Mouse (Mus musculus): ENCODE measurements around the gene Zfp64.

The Zfp64 gene

DNA sequence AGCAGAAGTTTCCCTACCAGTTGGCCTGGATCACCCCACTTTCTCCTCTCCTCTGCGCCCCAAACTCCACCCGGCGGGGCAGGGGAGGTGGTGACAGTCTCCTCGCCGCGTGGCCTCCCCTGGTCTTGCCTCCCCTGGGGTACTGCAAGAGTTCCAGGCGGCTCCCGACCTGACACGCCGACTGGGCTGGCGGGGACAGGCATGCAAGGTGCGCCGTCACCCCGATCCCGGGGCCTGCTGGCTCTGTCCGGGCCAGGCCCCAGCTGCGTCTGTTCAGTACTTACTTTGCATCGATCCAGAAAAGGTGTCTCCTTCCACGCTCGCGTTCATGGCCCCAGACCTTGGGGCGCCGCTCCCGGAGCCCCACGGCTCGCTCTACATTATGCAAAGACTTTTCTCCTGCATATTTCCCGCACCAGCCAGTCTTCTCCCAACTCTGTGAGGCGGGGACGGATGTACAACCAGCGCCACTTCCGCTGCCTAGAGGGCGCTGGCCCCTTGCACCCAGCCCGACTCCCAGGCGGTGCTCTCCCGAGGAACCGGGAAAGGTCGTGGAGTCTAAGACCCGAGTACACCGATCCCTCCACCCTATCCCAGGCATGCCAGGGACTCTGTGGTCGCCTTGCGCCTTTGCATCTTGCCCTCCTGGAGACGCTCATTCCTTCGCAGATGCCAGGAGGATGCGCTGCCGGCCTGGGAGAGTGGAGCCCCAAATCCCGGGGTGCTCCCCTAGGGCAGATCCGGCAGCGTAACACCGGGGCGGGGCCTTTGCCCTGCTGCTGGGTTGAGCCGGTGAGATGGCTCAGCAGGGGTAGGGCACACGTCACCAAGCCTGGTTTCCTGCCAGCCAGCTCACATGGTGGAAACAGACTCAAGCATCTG, at the start of gene Zfp64:
Gene Zfp64 (minus strand): TSS at position 753 of the 882 bp plus-strand sequence.
- DNase-seq = peak; percentile 89

DNA sequence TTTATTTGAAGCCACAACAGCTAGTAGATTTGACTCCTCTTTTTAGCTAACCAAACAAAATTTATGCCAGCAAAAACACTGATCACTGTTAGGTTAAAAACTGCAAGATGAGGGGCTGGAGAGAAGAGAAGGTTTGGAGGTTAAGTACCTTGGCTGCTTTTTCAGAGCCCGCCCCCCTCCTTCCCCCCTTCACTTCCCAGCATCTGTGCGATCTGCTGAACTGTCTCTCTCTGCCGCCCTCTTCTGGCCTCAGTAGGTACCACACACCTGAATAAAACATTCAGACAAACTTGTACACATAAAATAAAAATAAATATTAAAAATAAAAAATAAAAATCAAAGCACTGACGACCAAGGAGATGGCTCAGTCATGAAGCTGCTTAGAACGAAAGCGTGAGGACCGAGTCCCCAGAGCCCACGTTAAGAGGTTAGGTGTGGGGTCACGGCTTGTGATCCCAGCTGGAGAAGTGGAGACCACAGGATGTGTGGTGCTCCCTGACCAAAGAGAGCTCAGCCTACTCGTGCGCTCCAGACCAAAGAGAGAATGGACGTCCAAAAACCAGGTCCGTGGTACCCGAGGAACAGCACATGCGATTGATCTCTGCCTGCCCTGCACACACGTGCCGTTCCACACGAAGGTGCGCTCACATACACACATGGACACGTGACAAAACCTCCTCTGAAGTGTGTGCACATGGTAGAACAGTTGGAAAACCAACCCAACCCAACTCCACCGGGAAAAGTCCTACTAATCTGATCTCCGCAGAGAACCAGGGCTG, 37.4 kb upstream of the Zfp64 start:
- no peak for DNase-seq

DNA sequence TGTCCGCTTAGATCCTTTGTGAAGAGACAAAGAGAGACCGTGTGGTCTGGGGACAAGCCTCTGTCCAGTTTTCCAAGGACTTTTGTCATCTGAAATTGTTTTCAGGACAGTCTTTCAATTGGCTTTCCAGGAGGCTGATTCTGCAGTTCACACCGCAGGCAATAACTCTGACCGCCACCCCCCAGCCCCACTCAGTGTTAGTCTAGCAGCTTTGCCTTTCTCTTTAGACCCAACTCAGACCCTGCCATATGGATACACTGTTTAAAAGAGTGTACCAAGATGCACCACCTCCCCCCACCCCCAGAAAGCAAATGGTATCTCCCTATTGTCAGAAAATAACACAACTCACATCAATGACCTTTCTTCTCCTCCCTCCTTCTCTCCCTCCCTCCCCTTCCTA, 35.6 kb upstream of the Zfp64 start:
- no peak for DNase-seq

DNA sequence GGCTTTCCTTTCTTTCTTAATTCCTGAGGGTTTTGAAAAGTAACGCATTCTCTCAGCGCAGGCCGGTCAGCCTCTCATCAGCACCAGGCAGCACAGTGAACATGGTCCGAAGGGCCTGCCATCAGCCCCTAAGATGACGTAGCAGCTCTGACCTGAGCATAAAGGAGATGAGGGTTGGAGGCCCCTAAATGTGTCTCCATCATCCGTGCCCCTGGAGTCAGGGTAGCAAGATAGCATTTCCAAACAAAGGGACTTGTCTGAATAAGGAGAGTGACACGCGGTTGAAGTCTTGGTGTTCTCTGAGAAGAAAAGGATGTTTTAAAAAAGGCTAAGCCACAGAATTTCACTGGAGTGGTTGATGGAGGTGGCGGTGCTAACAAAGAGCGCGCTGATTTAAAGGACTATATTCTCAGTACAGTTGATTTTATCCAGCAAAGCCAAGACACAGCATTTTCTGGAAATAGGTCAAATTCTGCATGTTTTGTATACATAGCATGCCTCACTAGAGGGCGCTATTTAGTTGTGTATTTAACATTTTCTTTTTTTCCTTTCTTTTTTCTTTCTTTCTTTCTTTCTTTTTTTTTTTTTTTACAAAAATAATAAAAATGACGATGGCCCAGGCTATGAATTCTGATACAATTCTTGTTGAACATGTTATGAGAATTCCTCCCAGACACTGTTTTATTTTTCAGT, 34.8 kb upstream of the Zfp64 start:
- DNase-seq = no peak

DNA sequence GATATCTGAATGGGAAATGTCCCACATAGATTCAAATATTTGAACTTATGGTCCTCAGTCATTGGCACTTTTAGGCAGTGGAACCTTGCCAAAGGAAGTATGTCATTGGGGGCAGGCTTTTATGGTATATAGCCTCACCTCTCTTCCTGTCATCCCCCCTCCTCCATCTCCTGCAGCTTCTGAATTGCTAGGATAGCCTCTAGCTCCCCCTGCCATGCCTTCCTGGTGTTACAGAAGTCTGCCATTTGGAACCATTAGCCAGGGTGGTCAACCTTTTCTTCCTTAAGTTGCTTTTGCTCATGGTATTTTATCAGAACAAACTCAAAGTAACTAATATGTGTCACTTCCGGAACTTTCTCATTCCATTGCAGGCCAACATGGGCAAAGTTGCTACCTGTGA, 32.7 kb upstream of the Zfp64 start:
- no peak for DNase-seq

DNA sequence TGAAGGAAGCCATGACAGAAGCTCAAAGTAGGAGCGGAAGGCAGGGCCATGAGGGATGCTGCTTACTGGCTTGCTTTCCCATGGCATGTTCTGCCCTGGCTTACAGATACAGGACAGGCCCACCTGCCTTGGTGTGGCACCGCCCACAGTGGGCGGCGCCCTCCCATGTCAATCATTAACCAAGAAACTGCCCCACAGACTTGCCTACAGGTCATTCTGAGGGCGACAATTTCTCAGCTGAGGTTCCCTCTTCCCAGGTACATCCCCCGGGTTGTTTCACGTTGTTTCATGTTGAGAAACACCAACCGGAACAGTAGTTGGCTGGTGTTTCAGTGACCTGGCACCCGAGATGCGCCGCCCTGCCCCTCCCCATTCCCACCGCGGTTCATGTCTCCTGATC, 32.0 kb upstream of the Zfp64 start:
- no peak for DNase-seq

DNA sequence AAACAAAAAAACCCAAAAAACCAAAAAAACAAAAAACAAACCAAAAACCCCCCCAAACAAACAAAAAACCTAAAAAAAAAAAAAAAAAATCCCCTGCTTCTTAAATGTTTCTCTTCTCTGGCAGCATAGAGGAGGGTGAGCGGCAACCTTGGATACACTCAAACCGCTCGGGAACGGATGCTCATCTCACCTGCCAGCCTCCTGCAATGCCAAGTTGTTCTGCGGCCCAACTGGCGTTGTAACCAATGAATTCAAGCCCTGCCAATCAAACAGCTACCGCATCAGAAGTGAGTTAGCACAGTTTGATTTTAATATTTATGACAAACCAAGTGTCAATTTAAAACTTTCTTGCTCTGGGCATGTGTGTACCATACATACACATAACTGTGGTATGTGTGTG, 26.6 kb upstream of the Zfp64 start:
- no peak for DNase-seq

DNA sequence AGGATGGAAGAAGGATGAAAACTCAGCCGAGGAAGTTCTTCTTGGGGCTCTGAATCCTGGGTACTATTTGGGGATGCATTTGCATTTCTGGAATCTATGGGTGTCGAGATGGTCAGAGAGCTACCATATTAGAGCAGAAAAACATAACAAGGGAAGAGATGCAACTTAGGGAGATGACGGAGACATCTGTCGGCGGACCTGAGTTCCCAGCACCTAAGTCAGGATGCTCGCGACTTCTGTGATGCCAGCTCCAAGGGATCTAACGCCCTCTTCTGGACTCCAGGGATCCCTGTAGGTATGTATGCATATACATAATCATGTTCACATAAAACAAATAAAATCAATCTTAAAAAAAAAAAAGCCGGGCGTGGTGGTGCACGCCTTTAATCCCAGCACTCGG, 26.1 kb upstream of the Zfp64 start:
- DNase-seq = no peak

DNA sequence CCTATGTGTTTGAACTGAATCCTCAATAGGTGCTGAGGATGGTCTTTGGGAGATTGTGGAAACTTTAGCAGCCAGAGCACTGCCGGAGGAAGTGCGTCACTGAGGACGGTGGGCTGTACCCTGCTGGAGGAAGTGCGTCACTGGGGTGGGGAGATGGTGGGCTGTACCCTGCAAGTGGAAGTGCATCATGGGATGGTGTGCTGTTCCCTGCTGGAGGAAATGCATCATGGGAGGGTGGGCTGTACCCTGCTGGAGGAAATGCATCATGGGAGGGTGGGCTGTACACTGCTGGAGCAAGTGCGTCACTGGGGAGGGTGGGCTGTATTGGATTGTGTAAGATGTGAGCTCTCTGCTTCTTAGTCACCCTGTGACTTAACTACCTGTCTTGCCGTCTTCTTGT, 25.5 kb upstream of the Zfp64 start:
- peak; percentile 86 for DNase-seq

DNA sequence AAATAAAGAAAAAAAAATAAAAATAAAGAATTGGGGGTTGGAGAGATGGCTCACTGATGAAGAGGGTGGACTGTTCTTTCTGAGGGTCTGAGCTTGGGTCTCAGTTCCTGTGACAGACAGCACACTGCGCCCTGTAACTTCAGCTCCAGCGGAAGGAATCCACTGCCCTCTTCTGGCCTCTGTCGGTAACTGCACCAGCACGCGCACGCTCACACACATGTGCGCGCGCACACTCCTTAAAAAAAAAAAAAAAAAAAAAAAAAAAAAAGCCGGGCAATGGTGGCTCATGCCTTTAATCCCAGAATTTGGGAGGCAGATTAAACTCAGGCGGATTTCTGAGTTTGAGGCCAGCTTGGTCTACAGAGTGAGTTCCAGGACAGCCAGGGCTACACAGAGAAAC, 24.4 kb upstream of the Zfp64 start:
- no peak for DNase-seq

DNA sequence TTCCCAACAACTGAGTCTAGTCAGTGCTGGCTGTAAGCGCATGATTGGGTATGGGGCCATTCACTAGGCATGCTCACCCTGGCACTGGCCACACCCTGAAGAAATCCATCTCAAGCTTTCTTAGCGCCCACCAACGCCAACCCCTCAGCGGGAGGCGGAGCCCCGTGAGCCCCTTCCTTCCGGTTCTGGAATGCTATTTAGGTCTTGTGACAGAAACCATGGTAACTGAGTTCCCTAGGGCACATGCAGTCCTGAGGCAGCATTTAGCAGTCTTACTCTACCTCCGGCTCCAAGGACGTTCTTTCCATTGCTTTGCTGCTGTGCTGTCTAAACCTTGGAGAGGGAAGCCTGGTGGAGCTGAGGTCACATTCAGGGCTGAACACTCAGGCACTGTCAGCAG, 22.6 kb upstream of the Zfp64 start:
- DNase-seq = no peak

DNA sequence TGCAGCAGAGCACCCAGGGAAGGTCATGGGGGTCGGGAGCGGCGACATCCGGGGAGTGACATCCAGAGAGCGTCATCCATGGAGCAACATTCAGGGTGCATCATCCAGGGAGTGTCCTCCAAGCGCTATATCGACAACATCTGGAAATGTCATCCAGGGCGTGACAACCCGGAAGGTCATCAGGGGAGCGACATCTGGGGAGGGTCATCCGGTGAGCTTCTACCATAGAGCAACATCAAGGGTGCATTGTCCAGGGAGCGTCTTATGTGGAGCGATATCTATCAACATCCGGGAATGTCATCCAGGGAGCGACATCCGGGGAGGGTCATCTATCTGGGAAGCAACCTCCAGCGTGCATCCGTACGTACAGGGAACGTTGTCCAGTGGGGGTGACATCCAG, 14.7 kb upstream of the Zfp64 start:
- no peak for DNase-seq

DNA sequence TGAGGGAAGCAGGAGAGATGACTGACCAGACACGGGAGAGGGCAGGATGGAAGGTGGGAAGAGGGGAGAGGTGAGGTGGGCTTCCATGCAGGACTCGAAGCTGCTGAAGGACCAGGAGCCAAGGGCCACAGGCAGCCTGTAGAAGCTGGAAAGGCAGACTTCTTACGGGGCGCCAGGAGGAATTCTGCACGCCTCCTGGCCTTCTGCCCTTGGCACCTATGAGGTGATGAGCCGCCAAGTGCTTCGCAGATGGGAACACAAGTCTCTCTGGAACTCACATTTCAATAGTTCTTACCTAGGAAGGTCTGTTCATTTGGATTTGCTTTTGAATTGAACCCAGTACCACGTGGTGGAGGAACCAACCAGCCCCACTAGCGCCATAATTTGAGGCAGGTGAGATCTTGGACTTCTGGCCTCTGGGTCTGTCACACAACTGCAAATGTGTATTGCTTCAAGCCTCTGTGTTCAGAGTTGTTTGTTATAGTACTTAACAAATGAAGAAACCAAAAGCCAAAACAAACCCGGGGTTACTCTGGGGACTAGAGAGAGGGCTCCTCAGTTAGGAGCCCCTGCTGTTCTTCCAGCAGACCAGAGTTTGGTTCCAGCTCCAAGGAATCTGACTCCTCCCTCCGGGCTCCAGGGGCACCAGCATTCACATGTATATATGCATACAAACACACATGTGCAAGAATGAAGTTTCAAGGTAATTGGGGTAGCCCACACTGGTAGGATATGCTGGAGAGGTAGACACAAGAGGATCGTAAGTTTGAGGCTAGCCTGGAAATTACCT, 12.9 kb upstream of the Zfp64 start:
- no peak for DNase-seq

DNA sequence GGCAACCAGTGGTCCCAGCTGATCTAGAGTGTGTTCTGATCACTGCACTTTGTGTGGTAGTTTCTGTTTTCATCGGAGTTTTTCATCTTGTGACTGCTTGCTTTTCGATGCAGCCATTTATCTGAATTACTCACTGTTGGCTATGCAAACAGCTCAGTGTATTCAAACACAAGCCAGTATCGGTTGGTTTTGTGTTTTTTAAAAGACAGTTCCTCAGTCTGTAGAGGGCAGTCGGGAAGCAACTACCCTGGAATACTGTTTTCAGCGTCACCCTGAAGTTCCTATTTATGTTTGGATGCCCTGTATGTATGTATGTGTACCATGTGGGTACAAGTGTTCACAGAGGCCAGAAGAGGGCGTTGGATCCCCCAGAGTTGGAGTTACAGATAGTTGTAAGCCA, 11.1 kb upstream of the Zfp64 start:
- DNase-seq = no peak

DNA sequence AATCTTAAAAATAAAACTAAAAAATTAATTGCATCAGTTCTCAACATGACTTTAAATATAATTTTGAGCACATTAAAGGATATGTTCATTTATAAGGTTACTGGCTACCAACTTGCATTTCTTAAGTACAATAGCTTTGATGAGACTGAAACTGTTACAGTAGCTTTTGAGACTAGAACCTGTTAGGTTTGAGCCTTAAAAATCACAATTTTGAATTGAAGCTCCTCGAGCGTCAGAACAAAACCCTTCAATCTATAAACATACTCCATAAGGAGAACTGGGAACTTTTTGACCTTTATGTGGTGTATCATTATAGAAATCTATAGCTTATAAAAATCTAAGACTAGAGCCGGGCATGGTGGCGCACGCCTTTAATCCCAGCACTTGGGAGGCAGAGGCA, 9.5 kb upstream of the Zfp64 start:
- no peak for DNase-seq

DNA sequence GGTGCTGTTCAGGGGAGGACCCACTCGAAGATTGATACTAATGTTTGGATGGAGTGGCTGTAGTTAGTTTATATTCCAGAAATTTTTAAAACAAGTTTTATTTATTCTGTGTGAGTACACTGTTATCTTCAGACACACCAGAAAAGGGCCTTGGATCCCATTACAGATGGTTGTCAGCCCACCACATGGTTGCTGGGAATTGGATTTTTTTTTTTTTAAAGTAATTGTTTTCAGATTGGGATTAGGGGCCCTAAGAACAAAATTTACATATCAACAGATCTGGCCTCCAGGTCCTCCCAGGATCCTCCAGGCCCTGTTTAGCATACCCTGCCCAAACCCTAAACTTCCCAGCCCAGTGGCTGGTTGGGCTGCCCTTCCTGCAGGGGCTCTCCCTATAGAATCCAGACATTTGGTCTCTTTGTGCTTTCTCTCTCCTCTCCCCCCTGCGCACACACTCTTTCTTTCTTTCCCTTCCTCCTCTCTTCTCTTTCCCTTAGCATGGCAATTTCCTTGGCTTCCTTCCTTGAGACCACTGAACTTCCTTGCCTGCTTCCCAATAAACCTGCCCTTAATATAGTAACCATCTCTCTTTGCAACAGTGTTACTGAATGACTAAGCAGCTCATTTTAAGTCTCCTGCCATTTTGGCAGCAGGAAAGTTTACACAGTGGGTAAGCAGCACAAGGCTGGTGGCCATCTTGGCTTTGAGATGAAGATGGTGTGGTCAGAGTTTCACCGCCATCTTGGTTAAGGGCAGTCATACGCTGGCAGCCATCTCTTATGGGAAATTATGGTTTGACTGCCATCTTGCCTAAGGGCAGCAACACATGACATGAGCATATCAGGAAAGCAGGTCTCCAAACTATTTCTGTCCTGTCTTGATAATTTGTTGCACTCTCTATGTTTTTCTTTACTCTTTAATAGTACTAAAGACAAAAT, 6.6 kb upstream of the Zfp64 start:
- no peak for DNase-seq

DNA sequence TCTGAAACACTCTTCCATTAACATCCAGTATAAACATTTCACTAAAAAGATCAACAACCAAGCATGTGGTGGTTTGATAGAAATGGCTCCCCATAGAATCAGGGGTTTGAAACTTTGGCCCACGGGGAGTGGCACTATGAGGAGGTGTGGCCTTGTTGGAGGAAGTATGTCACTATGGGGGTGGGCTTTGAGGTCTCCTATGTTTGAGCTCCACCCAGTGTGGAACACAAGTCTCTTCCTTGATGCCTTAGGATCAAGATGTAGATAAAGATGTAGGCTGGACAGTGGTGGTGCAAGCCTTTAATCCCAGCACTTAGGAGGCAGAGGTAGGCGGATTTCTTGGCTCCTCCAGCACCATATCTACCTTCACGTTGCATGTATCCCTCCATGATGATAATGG, 5.4 kb upstream of the Zfp64 start:
- DNase-seq = no peak

DNA sequence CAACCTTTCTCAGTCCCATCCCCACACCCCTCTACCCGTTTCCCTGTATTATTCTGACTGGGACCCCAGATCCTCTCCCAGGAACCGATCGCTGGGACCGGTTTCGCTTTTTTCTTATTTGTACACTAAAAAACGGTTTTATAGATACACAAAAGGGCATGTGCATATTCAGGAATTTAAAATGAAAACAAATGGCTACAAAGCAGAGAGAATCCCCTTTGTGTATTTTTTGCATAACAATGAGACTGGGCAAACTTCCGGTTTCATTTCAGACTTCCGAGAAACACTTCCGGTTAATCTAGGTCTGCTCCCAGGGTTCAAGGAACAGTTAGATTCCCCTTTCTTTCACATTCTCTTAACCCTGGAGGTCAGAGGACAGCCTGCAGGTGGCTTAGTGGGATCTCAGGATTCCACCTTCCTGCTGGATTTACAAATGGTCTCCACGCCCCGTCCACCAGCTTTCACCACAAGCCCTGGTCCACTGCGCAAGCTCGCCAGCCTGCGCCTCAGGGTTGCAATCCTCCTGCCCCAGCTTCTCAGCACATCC, 4.0 kb upstream of the Zfp64 start:
- no peak for DNase-seq

DNA sequence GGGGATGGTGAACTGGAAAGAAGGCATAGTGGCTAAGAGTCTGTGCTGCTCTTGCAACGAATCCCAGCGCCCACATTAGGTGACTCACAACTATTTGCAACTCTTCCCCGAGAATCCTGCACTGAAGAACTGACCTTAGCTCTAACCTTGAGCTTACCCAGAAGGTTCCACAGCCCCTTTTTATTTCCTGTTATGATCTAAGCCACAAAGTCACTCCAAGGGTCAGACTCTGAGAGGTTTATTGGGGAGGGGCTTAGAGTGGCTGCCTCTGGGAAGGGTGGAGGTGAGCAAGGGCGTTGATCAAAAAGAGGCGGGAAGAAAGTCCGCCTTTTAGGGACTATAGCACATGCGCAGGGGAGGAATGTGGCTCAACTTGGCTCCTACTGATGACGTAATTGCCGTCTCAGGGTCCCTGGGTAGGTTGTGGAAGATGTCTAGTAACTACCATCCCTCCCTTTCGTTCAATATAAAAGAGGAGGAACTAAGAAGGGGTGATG, 511 bp upstream of the Zfp64 start:
- no peak for DNase-seq

DNA sequence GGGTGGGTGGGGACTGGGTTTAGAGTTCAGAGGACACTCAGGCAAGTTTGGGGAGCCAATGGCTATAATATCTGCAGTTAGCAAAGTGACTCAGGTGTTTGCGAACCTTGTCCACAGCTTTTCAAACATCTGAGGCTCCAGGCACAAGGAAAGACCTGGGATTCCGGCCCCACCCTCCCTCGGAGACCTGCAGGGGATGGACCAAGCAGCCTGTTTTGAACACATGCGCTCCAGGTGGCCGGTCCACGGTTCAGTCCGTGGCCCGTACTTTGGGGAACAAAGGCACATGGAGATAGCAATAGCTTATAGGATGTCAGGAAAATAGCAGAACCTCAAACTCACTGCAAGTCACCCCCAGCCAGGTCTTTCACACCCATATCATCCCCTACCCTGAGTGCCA, 1.0 kb downstream of the Zfp64 start:
- DNase-seq = no peak

DNA sequence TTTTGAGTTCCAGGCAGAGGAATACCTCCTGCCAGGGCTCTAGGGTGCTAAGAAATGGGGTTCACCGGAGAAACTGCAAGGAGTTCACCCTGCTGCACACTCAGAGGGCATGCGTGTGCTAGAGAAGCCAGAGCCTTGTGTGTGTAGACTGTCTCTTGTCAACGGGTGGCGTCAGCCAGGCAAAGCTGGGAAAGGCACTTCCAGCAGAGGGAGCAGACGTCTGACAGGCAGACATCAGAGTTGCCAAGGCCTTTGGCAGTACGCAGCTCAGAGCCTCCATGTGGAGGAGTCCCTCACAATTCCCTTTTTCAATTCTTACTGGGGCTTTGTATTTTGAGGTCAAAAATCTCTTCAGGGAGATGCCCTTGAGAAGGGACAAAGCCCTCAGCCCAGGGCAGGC, 6.9 kb downstream of the Zfp64 start:
- DNase-seq = no peak

Data from layer of hippocampus, adult 9-11 months (tissue).